Mouse (Mus musculus) gastrocnemius, postnatal 4 days (tissue): ENCODE results near the gene Tldc2. TPM values are rescaled to one million over a fixed set of nuclear protein-coding genes. Genes with fewer than 3 reads are reported as not detected.

Source experiments
- DNase-seq, 2 experiments: peaks; one replicate each; pipeline ENCODE4 v3.0.0; 2021 to 2022; ENCODE audit warnings: low spot score in 2 of 2, mixed read lengths in 2 of 2
- total RNA-seq, 2 experiments: library from RNA; stranded (reverse); gene quantifications; 2 replicates each; pipeline ENCODE4 v1.2.3; 2021

Gene Tldc2
- total RNA-seq, 2 experiments from 2014 or later = not detected

GRCm38 (mm10) chr2:157125246-157125645 lies 38.4 kb downstream of the Tldc2 start:
- no peak for DNase-seq

GRCm38 (mm10) chr2:157127370-157127769 lies 40.5 kb downstream of the Tldc2 start:
- no peak for DNase-seq

GRCm38 (mm10) chr2:157128072-157128471 lies 41.2 kb downstream of the Tldc2 start:
- no peak for DNase-seq

- DNase-seq = no peak
Observed at GRCm38 (mm10) chr2:157129096-157129495, 42.2 kb downstream of the Tldc2 start.

- DNase-seq = no peak
Observed at GRCm38 (mm10) chr2:157129601-157130164, 42.8 kb downstream of the Tldc2 start.

- DNase-seq = no peak
Observed at GRCm38 (mm10) chr2:157130813-157131514, 44.1 kb downstream of the Tldc2 start.

GRCm38 (mm10) chr2:157132086-157132485 lies 45.2 kb downstream of the Tldc2 start:
- DNase-seq = no peak

- no peak for DNase-seq
Observed at GRCm38 (mm10) chr2:157132686-157133540, 46.1 kb downstream of the Tldc2 start.

GRCm38 (mm10) chr2:157133769-157134478 lies 47.1 kb downstream of the Tldc2 start:
- no peak for DNase-seq

GRCm38 (mm10) chr2:157134479-157134931 lies 47.6 kb downstream of the Tldc2 start:
- DNase-seq = peak; percentile 25 to 27

GRCm38 (mm10) chr2:157135014-157135413 lies 48.2 kb downstream of the Tldc2 start, which contains the start of gene Samhd1:
TSS of gene Samhd1 (minus strand) at chr2:157135265.
- DNase-seq = peak; percentile 89 to 94

GRCm38 (mm10) chr2:157135529-157136120 lies 48.8 kb downstream of the Tldc2 start:
- DNase-seq = no peak

- no peak for DNase-seq
Observed at GRCm38 (mm10) chr2:157136176-157136575, 49.3 kb downstream of the Tldc2 start.

GRCm38 (mm10) chr2:157136646-157137045 lies 49.8 kb downstream of the Tldc2 start:
- DNase-seq = no peak

GRCm38 (mm10) chr2:157137959-157138731 lies 51.3 kb downstream of the Tldc2 start:
- DNase-seq = no peak

- DNase-seq = no peak
Observed at GRCm38 (mm10) chr2:157138808-157139207, 52.0 kb downstream of the Tldc2 start.

GRCm38 (mm10) chr2:157139251-157139802 lies 52.5 kb downstream of the Tldc2 start:
- DNase-seq = no peak

- no peak for DNase-seq
Observed at GRCm38 (mm10) chr2:157141962-157142361, 55.1 kb downstream of the Tldc2 start.

GRCm38 (mm10) chr2:157144132-157144531 lies 57.3 kb downstream of the Tldc2 start:
- DNase-seq = no peak

- no peak for DNase-seq
Observed at GRCm38 (mm10) chr2:157145173-157145572, 58.3 kb downstream of the Tldc2 start.
